Mouse (Mus musculus): ENCODE measurements around the gene Gm11011. TPM values are rescaled to one million over a fixed set of nuclear protein-coding genes. Genes with fewer than 3 reads are reported as not detected.

Gm11011 gene
- total RNA-seq, 2 experiments from 2014 or later: not detected

DNA sequence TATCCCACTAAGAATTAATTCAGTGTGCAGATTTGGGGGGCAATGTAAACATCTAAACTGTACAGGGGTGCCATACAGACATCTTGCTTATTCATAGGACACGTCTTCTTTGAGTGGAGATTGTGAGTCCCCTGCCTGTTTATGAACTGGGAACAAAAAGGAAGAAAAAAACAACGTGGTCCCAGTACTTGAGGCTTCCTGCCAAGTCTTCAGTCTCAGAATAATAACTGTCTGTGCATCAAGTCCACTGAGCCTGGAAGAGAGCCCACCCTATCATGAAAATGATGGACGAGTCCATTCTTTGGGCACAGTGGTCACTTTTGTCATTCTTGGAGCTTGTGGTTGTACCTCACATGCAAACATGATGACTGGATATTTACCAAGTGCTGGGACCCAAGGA, 6.2 kb upstream of the Gm11011 start:
- ATAC-seq (replicated peaks; ENCODE audit: poor library complexity, severe bottlenecking): no peak

DNA sequence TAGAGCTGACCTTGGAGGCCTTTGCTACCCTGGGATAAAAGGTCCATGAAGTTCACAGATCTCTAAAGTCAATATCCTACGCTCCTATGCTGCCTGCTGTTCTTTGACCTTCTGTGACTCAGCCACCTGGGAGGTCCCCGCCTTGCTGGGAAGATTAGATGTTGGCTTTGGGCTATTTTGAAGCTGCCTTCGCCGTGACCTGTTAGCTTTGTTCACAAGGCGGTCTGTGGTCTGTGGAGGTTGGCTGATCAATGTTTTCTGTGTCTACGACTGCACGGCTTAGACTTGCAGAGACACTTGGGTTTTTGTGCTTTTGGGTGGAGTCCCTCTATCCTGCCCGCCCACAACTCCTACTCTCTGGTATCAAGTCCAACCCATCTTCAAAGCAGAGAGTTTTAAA, 2.9 kb upstream of the Gm11011 start:
- ATAC-seq (replicated peaks; ENCODE audit: poor library complexity, severe bottlenecking): no peak

DNA sequence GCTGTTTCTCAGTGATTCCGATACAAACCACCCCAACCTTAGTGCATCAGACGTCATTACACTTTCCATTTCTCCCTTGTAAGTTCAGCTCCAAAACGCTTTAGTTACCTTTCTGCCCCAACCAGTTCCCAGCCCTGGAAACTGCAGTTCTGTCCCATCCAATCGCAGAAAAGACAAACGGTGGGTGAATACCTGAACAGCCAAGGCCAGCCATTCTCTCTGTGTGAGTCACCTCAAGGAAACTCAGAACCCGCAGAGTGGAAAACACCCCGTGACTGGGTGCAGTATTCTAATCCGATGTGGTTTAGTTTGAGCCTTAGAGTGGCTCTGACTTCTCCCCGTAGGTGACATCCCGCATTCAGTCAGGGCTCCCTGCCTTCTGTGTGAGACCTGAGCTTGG, 2.2 kb upstream of the Gm11011 start:
- no peak for ATAC-seq (replicated peaks; ENCODE audit: poor library complexity, severe bottlenecking)

DNA sequence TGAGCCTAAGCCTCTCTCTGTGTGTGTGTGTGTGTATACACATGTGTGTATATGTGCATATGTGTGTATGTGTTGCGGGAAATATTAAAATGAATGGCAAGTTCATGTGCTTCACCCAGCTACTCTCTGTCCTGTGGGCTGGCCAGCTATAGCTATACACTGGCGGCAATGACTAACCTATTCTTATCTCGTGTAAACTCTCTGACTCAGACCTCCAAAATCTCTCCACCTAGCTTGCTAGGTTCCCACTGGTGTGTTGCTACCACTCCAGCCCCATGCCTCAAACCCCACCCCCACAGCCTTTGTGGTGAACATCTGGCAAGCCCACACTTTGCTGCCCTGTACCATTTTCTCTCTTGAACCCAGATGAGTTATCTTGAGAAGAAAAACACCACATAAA, 857 bp downstream of the Gm11011 start:
- ATAC-seq (replicated peaks; ENCODE audit: poor library complexity, severe bottlenecking): no peak

DNA sequence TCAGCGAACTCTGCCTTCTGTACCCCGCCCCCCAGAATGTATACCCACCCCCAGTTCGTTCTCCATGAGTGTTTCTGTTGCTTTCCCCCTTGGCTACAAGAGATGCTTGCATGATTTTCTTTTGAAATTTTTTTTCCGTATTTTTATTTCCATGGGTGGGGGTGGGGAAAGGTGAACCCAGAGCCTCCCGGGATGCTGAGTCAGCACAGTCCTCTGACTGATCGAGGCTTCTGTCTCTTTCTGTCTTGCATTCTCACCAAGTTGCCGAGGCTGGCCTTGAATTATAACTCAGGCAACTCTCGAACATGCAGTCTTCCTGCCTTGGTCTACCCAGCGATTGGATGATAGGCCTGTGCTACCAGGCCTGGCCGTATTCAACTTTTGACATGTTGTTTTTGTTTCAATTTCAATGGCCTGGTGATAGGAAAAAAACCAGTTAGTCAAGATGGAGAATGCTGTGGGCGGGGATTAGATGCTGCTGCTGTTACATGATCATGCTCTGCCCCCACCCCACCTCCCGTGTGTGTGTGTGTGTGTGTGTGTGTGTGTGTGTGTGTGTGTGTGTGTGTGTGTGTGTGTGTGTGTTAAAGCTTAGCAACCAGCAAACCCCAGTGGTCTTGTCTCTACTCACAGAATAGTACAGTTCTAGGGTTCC, 1.8 kb downstream of the Gm11011 start:
- no peak for ATAC-seq (replicated peaks; ENCODE audit: poor library complexity, severe bottlenecking)

DNA sequence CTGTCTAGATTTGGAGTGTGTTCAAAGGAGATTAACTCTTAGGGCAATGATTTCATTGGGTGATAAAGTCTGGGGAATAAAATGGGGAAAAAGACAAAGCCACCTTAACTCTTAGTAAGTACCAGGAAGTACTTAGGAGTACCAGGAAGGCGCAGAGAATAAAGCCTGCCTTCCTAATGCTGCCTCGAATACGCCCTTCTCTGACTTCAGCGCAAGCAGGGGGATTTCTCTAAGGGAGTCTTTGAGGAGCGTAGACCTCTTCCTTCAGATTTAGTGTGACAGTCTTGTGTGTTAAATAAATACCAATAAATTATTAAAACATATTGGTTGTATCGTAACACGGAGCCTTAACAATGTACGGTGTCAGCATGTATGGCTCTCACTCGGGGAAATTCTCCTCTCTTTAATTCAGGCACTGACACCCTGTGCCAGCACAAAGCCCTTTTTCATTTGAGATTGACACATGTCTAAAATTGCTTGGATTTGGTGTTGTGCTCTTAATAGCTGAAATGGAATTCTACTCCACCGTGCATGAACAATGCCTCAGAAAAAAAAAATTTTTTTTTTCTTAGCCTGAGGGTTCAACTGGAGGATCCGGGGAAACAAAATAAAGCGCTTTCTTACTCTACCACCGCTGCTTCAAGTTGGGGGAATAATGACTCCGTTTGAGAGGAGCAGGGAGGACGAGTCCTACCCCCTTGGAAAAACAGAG, 2.6 kb downstream of the Gm11011 start:
- ATAC-seq (replicated peaks; ENCODE audit: poor library complexity, severe bottlenecking): no peak

DNA sequence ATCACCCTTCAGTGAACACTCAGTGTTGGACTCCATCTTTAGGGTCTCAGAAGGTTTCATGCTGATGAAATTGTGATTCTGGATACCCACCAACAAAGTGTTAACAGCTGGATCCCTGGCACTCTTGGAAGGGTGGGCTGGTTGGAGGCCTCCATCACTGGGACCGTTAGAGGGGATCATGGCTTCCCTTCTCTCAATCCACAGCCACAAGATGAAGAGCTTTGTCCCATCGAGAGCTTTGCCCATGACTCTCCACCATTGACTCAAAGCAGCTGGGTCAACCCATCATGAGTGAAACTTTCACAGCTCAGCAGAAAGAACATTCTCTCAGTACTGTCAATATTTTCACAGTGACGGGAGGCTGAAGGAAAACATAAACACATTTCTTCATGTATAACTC, 4.1 kb downstream of the Gm11011 start:
- ATAC-seq (replicated peaks; ENCODE audit: poor library complexity, severe bottlenecking): no peak

DNA sequence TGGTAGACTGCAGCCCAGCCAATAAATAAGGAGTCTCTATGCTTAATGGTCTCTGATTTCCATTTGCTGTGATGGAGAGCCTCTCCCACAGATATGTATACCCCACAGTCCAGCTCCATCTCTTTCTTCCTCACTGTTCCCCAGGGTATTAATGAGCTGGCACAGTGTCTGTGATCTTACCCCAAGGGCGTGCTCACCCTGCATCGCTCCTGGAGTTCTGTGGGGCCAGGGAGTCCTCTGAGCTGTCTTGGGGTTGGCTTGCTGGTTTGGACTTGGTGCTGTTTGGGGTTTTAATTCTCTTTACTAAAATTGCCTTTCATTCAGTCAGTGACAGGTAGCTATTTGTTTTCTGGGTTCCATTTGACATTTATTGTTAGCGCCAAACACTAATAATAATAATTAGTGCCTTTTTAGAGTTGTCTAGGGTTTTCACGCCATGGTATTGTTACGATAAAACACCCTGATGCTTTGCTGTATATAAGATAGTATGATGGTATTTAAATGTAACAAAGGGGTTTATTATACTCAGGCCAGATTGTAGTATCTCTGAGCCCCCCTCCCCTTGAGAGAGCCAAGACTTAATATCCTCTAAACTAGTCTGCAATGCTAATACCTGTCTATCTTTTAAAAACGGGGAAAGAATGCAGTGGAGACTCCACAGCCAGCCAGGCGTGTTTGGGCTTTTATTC, 9.9 kb downstream of the Gm11011 start:
- ATAC-seq (replicated peaks; ENCODE audit: poor library complexity, severe bottlenecking): no peak

DNA sequence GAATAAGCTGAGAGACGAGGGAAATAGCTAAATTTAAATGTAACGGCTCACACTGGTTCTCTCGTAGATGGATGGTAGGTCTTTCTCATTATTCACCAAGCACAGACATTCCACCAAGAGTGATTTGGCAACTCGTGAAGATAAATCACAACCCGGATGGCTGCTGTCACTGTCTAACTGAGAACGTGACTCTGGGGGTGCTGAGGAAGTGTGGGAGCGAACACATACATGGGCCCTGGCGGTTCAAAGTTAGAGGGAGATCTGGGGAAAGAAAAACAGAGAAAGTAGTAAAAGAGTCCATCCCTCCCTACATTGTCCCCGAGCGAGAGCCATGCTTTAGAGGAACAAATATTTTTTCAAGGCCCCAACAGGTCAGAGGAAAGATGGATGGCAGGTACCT, 17.5 kb downstream of the Gm11011 start:
- no peak for ATAC-seq (replicated peaks; ENCODE audit: poor library complexity, severe bottlenecking)

DNA sequence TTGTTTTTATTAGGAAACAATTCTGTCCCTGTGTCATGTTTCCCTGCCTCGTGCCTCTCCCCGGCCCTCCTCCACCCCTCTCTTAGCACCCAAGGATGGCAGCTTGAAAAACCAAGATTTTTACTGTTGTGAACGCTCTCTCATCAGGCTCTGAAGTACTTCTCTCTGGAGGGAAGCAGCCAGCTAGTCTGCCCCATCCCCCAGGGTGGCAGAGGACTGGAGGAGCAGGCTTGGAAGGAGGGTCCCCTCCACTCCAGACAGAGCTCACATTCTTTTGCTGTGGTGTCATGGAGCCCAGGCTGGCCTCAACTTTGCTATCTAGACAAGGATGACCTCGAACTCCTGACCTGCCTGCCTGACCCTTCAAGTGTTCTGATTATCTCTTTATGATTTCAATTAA, 21.4 kb downstream of the Gm11011 start:
- ATAC-seq (replicated peaks; ENCODE audit: poor library complexity, severe bottlenecking): no peak

DNA sequence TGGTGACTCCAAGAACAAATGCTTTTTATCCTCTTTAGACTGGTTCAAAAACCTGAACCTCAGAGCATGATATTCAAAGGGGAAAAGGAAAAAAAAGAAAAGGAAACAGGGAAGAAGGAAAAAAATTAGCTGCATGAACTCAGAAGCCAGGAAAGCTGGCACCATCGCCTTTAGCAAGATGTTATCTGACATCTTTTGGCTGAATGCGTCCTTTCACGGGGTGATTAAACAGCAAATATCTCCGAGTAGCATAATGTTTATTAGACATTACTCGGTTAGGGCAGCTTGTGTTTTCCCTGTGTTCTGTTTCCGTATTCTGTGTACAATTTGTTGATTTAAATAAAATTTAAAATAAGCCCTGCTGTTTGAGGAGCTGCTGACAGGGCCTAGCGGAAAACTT, 21.8 kb downstream of the Gm11011 start:
- ATAC-seq (replicated peaks; ENCODE audit: poor library complexity, severe bottlenecking): no peak

DNA sequence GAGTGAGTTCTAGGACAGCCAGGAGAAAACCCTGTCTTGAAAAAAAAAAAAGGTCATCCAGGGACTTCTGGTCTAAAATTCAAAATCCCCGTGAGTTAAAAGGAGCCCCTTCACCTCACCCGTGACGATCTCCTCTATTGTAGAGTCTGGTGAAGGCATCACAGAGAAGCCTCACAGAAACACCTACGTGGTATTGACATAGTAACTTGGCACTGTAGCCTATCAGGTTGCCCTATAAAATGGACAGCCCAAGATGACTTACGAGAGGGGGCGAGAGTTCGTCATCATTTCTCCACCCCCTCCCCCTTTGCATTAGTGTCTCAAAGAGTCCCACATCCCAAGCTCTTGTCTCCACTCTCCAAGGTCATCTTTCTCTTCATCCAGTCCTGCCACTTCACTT, 41.9 kb downstream of the Gm11011 start:
- no peak for ATAC-seq (replicated peaks; ENCODE audit: poor library complexity, severe bottlenecking)

DNA sequence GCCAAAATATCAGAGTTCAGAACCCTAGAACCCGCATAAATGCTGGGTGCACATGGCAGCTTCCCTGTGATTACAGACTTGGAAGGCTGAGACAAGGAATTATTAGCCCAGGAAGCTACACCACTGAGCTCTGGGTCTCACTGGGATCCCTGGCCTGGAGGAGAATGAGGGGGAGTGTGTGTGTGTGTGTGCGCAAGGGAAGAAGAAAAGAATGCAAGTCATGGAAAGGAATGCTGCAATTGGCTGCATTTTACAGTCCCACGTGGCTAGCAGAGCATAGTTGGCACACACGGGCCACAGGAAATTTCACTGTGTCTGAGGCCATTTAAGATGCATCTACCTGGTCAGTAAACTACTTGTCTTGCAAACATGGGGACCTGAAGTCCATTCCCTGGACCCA, 48.6 kb downstream of the Gm11011 start:
- no peak for ATAC-seq (replicated peaks; ENCODE audit: poor library complexity, severe bottlenecking)

Other genes starting within 250 kb of the Gm11011 start
- not detected in 2 replicates for gene Tshz2, start 45.3 kb upstream of the Gm11011 start, total RNA-seq (2014; fragmentation: Nextera tagmentation)
- gene Tshz2, start 45.3 kb upstream of the Gm11011 start, total RNA-seq (2017): not detected in 2 replicates

Measured in granulocyte monocyte progenitor cell, adult 5-6 weeks (primary cell).